Mouse (Mus musculus): ENCODE measurements around the gene Armh3. TPM values are rescaled to one million over a fixed set of nuclear protein-coding genes. Genes with fewer than 3 reads are reported as not detected.
A peak's percentile ranks its signal among the peaks of the same experiment; 100 is the strongest.

Armh3 gene
- polyA plus RNA-seq, 2 experiments: 13.6 to 13.7 TPM

GRCm38 (mm10) chr19:45804593-45805368 lies 193.5 kb downstream of the Armh3 start:
- no peak overlapping the region for H3K27ac ChIP-seq (replicated peaks; ENCODE audit: low read depth, low read length)
- TF ChIP-seq POLR2A (IDR thresholded peaks at IDR 0.05; ENCODE audit: borderline replicate concordance, extremely low read depth, insufficient read depth, insufficient read length): no peak
- no peak overlapping the region for H3K9ac ChIP-seq (ENCODE audit: low read depth, low read length, severe bottlenecking)
- 26% methylated on average over 12 of the region's 12 CpGs for WGBS
- H3K36me3 ChIP-seq (ENCODE audit: control insufficient read depth, insufficient read depth, low read length): no peaks in the 10 kb centered on the region
- H3K4me1 ChIP-seq (ENCODE audit: control insufficient read depth, insufficient read depth, low read length): no peaks in the 10 kb centered on the region
- no peak overlapping the region for H3K4me2 ChIP-seq (replicated peaks; ENCODE audit: low read depth, low read length, severe bottlenecking)
- H3K4me3 ChIP-seq (replicated peaks; ENCODE audit: low read length): no peak overlapping the region
- H3K27me3 ChIP-seq (ENCODE audit: control insufficient read depth, insufficient read depth, low read length): no peaks in the 10 kb centered on the region
- H3K9me3 ChIP-seq (ENCODE audit: control insufficient read depth, low read length): no peaks in the 10 kb centered on the region
- ATAC-seq (ENCODE audit: low FRiP score, low read depth): no peak
- DNase-seq (ENCODE audit: low spot score): peak; percentile 35

- no peak overlapping the region for H3K27ac ChIP-seq (replicated peaks; ENCODE audit: low read depth, low read length)
- ATAC-seq (ENCODE audit: low FRiP score, low read depth): no peak
- 13% methylated on average over 4 of the region's 4 CpGs for WGBS
- no peaks in the 10 kb centered on the region for H3K4me1 ChIP-seq (ENCODE audit: control insufficient read depth, insufficient read depth, low read length)
- H3K9ac ChIP-seq (ENCODE audit: low read depth, low read length, severe bottlenecking): no peak overlapping the region
- no peak for TF ChIP-seq POLR2A (IDR thresholded peaks at IDR 0.05; ENCODE audit: borderline replicate concordance, extremely low read depth, insufficient read depth, insufficient read length)
- H3K36me3 ChIP-seq (ENCODE audit: control insufficient read depth, insufficient read depth, low read length): no peaks in the 10 kb centered on the region
- H3K4me3 ChIP-seq (replicated peaks; ENCODE audit: low read length): no peak overlapping the region
- no peaks in the 10 kb centered on the region for H3K27me3 ChIP-seq (ENCODE audit: control insufficient read depth, insufficient read depth, low read length)
- DNase-seq (ENCODE audit: low spot score): no peak
- no peak overlapping the region for H3K4me2 ChIP-seq (replicated peaks; ENCODE audit: low read depth, low read length, severe bottlenecking)
- no peaks in the 10 kb centered on the region for H3K9me3 ChIP-seq (ENCODE audit: control insufficient read depth, low read length)
These were observed 194.9 kb downstream of the Armh3 start for GRCm38 (mm10) chr19:45803408-45803807.

- H3K9ac ChIP-seq (ENCODE audit: low read depth, low read length, severe bottlenecking): no peak overlapping the region
- H3K4me2 ChIP-seq (replicated peaks; ENCODE audit: low read depth, low read length, severe bottlenecking): no peak overlapping the region
- TF ChIP-seq POLR2A (IDR thresholded peaks at IDR 0.05; ENCODE audit: borderline replicate concordance, extremely low read depth, insufficient read depth, insufficient read length): no peak
- WGBS: 74% methylated on average over 4 of the region's 4 CpGs
- DNase-seq (ENCODE audit: low spot score): no peak
- H3K4me1 ChIP-seq (ENCODE audit: control insufficient read depth, insufficient read depth, low read length): no peaks in the 10 kb centered on the region
- H3K27me3 ChIP-seq (ENCODE audit: control insufficient read depth, insufficient read depth, low read length): no peaks in the 10 kb centered on the region
- H3K9me3 ChIP-seq (ENCODE audit: control insufficient read depth, low read length): no peaks in the 10 kb centered on the region
- H3K27ac ChIP-seq (replicated peaks; ENCODE audit: low read depth, low read length): no peak overlapping the region
- H3K4me3 ChIP-seq (replicated peaks; ENCODE audit: low read length): no peak overlapping the region
- H3K36me3 ChIP-seq (ENCODE audit: control insufficient read depth, insufficient read depth, low read length): no peaks in the 10 kb centered on the region
- ATAC-seq (ENCODE audit: low FRiP score, low read depth): no peak
These were observed 195.6 kb downstream of the Armh3 start for GRCm38 (mm10) chr19:45802702-45803101.

DNA sequence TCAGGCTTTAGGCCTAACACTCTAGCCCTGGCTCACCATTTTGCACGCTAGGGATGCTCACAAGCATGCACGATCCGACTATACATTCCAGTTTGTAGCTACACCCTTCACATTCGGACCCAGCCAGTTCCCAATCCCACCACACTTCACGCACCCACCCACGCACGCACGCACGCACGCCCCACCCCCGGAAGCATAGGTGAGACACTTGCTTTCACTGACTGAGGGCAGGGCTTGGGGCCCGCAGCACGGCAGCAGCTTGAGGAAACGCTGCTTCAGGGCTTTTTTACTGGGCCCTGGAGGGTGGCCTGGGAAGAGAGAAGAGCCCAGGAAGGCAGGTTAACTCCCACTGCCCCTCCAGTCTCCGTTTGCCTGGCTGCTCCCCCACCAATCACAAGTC lies 201.4 kb downstream of the Armh3 start:
- H3K4me2 ChIP-seq (replicated peaks; ENCODE audit: low read depth, low read length, severe bottlenecking): no peak overlapping the region
- 71% methylated on average over 15 of the region's 15 CpGs for WGBS
- H3K27ac ChIP-seq (replicated peaks; ENCODE audit: low read depth, low read length): no peak overlapping the region
- no peak overlapping the region for H3K4me3 ChIP-seq (replicated peaks; ENCODE audit: low read length)
- no peak for ATAC-seq (ENCODE audit: low FRiP score, low read depth)
- no peak for TF ChIP-seq POLR2A (IDR thresholded peaks at IDR 0.05; ENCODE audit: borderline replicate concordance, extremely low read depth, insufficient read depth, insufficient read length)
- H3K9ac ChIP-seq (ENCODE audit: low read depth, low read length, severe bottlenecking): no peak overlapping the region
- no peaks in the 10 kb centered on the region for H3K9me3 ChIP-seq (ENCODE audit: control insufficient read depth, low read length)
- DNase-seq (ENCODE audit: low spot score): no peak
- peaks cover 3% of the 10 kb centered on the region; the same call in 1 of the 2 replicates for H3K4me1 ChIP-seq (ENCODE audit: control insufficient read depth, insufficient read depth, low read length)
- no peaks in the 10 kb centered on the region for H3K27me3 ChIP-seq (ENCODE audit: control insufficient read depth, insufficient read depth, low read length)
- no peaks in the 10 kb centered on the region for H3K36me3 ChIP-seq (ENCODE audit: control insufficient read depth, insufficient read depth, low read length)

DNA sequence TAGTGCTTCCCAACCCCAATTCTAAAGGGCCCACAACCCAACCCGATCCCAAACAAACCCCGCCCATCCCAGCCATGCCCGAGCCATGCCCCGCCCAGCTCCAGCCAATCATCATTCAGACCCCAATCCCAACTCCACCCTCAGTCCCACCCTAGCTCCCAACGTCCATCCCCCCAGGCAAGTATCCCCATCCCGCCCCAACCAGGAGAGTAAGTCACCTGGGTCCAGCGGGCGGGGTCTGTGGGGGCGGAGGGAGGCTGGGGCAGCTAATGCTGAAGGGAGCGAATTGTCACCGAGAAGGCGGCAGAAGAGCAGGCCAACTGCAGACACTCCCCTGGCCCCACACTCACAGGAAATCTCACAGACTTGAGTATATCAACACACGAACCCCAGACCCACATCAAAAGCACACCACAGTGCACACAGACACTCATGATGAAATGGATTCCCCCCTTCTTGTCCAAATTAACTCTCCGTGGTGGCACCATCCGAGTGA lies 202.2 kb downstream of the Armh3 start:
- H3K9me3 ChIP-seq (ENCODE audit: control insufficient read depth, low read length): no peaks in the 10 kb centered on the region
- H3K9ac ChIP-seq (ENCODE audit: low read depth, low read length, severe bottlenecking): no peak overlapping the region
- no peaks in the 10 kb centered on the region for H3K36me3 ChIP-seq (ENCODE audit: control insufficient read depth, insufficient read depth, low read length)
- TF ChIP-seq POLR2A (IDR thresholded peaks at IDR 0.05; ENCODE audit: borderline replicate concordance, extremely low read depth, insufficient read depth, insufficient read length): no peak
- H3K27ac ChIP-seq (replicated peaks; ENCODE audit: low read depth, low read length): no peak overlapping the region
- peak overlapping the region; percentile 26 for H3K4me3 ChIP-seq (replicated peaks; ENCODE audit: low read length)
- DNase-seq (ENCODE audit: low spot score): peak; percentile 51
- no peaks in the 10 kb centered on the region for H3K27me3 ChIP-seq (ENCODE audit: control insufficient read depth, insufficient read depth, low read length)
- 5% methylated on average over 13 of the region's 15 CpGs for WGBS
- ATAC-seq (ENCODE audit: low FRiP score, low read depth): no peak
- H3K4me2 ChIP-seq (replicated peaks; ENCODE audit: low read depth, low read length, severe bottlenecking): peak overlapping the region; percentile 29
- peaks cover 3% of the 10 kb centered on the region; the same call in 1 of the 2 replicates for H3K4me1 ChIP-seq (ENCODE audit: control insufficient read depth, insufficient read depth, low read length)
